In the genomic region with DNA sequence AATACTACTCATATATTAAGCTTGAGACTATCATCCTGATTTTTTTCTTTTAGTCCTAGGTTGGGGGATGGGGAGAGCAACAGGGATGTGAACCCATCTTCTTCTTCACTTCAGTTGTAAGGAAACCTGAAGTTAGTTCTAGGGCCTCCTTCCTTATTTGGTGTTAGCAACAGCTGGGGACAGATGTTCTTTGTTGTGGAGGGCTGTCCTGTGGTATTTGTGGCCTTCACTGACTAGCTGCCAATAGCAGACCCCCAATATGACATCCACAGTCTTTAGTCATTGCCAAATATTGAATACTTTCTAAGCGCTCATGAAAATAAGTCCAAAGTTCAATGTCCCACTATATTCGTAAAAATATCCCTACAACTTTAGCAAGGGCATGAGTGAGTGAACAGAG, we compare ENCODE assay signal across 19 mouse cellular contexts.
DNase-seq lines count a peak whose midpoint lies in the region; ATAC-seq and TF ChIP-seq lines count a peak whose summit lies in the region.
"Had no signal": no experiment of that assay in that cellular context is flagged by ENCODE, and none has a peak within 500 bp of the region (broad histone marks: within the 10 kb centered on the region; RNA-seq: fewer than 3 reads in every experiment).

No protein-coding gene starts in this region.

- H3K4me1 ChIP-seq in intestine, embryonic 16.5 days (ENCODE audit: control insufficient read depth, insufficient read depth, low read length), result no peaks in the 10 kb centered on the region
- no peaks in the 10 kb centered on the region for H3K4me1 ChIP-seq in intestine, postnatal 0 days (replicated peaks; ENCODE audit: control insufficient read depth, insufficient read depth, low read length)
- H3K4me1 ChIP-seq in lung, embryonic 14.5 days (ENCODE audit: insufficient read depth), result no peaks in the 10 kb centered on the region
- H3K4me1 ChIP-seq in lung, adult 2 months (ENCODE audit: control insufficient read depth, insufficient read depth, low read length), result no peaks in the 10 kb centered on the region
- H3K4me1 ChIP-seq: embryonic facial prominence, embryonic 12.5 days; forebrain, embryonic 15.5 days had no signal

- no peaks in the 10 kb centered on the region for H3K36me3 ChIP-seq in intestine, embryonic 16.5 days (ENCODE audit: control insufficient read depth, insufficient read depth, low read length)
- peaks cover 36% of the 10 kb centered on the region for H3K36me3 ChIP-seq in intestine, postnatal 0 days (ENCODE audit: control insufficient read depth, insufficient read depth)
- no peaks in the 10 kb centered on the region for H3K36me3 ChIP-seq in lung, embryonic 14.5 days (ENCODE audit: insufficient read depth)
- H3K36me3 ChIP-seq: embryonic facial prominence, embryonic 12.5 days; forebrain, embryonic 15.5 days had no signal

- 71% methylated on average over 2 of the region's 2 CpGs for WGBS in intestine, embryonic 16.5 days
- 69% methylated on average over 2 of the region's 2 CpGs for WGBS in intestine, postnatal 0 days
- 54% methylated on average over 2 of the region's 2 CpGs for WGBS in lung, embryonic 14.5 days
- whole genome bisulfite sequencing in lung, adult 2 months, result 86% methylated on average over 2 of the region's 2 CpGs

- no peak overlapping the region for H3K4me2 ChIP-seq in intestine, embryonic 16.5 days (ENCODE audit: low read depth, low read length)
- no peak overlapping the region for H3K4me2 ChIP-seq in intestine, postnatal 0 days (replicated peaks; ENCODE audit: low read depth)
- no peak overlapping the region for H3K4me2 ChIP-seq in lung, embryonic 14.5 days
- H3K4me2 ChIP-seq: embryonic facial prominence, embryonic 12.5 days; forebrain, embryonic 15.5 days; heart, embryonic 11.5 days had no signal

- no peak overlapping the region for H3K9ac ChIP-seq in intestine, embryonic 16.5 days (ENCODE audit: low read depth, low read length)
- H3K9ac ChIP-seq in intestine, postnatal 0 days (ENCODE audit: low read depth, low read length), result no peak overlapping the region
- no peak overlapping the region for H3K9ac ChIP-seq in lung, embryonic 14.5 days
- H3K9ac ChIP-seq: embryonic facial prominence, embryonic 12.5 days; forebrain, embryonic 15.5 days had no signal

- H3K4me3 ChIP-seq in intestine, embryonic 16.5 days (ENCODE audit: low read length), result no peak overlapping the region
- H3K4me3 ChIP-seq in intestine, postnatal 0 days (ENCODE audit: low read depth, low read length), result no peak overlapping the region
- no peak overlapping the region for H3K4me3 ChIP-seq in lung, embryonic 14.5 days (ENCODE audit: low read depth, low read length)
- H3K4me3 ChIP-seq in lung, adult 2 months (replicated peaks; ENCODE audit: extremely low read depth, low read depth, low read length), result no peak overlapping the region
- H3K4me3 ChIP-seq: embryonic facial prominence, embryonic 12.5 days; forebrain, embryonic 15.5 days had no signal

- TF ChIP-seq POLR2A in lung, adult 2 months (IDR thresholded peaks at IDR 0.05; ENCODE audit: borderline replicate concordance, extremely low read depth, low read depth, low read length), result no peak

- no peaks in the 10 kb centered on the region for H3K9me3 ChIP-seq in intestine, embryonic 16.5 days (ENCODE audit: control insufficient read depth, low read length)
- H3K9me3 ChIP-seq in intestine, postnatal 0 days (ENCODE audit: control insufficient read depth), result no peaks in the 10 kb centered on the region
- H3K9me3 ChIP-seq in lung, embryonic 14.5 days (ENCODE audit: low read depth, low read length), result no peaks in the 10 kb centered on the region
- H3K9me3 ChIP-seq: embryonic facial prominence, embryonic 12.5 days; forebrain, embryonic 15.5 days had no signal

- ATAC-seq in intestine, embryonic 16.5 days, result peak; percentile 52; the same call in 1 of the 2 replicates
- no peak for ATAC-seq in intestine, postnatal 0 days
- ATAC-seq in lung, embryonic 14.5 days (ENCODE audit: insufficient read depth), result peak; percentile 76; the same call in 1 of the 2 replicates
- ATAC-seq: activated CD4-positive, CD25-positive, alpha-beta regulatory T cell, adult 4 months; forebrain, embryonic 15.5 days; Patski had no signal

- no peak for TF ChIP-seq CTCF in intestine, postnatal 0 days (IDR thresholded peaks at IDR 0.05; ENCODE audit: low read depth)
- TF ChIP-seq CTCF in lung, embryonic 14.5 days (IDR thresholded peaks at IDR 0.05; ENCODE audit: low read depth), result no peak
- TF ChIP-seq CTCF in lung, adult 2 months (IDR thresholded peaks at IDR 0.05; ENCODE audit: insufficient read depth, low read length), result no peak

- DNase-seq in lung, embryonic 14.5 days, result peak; percentile 71
- DNase-seq in lung, adult 2 months, result no peak
- peak; percentile 38 for DNase-seq in lung, postnatal 10 days
- no peak for DNase-seq in lung, adult 18-20 months
- DNase-seq in layer of hippocampus, adult 9-11 months, result no peak
- DNase-seq: adrenal gland, postnatal 14 days; cerebellum, adult 11-12 months; cerebellum, adult 9-10 months; cerebellum, postnatal 25 days; gastrocnemius, postnatal 36 days; heart, postnatal 36 days had no signal

- no peaks in the 10 kb centered on the region for H3K27me3 ChIP-seq in intestine, embryonic 16.5 days (replicated peaks; ENCODE audit: control insufficient read depth, insufficient read depth, low read length)
- no peaks in the 10 kb centered on the region for H3K27me3 ChIP-seq in intestine, postnatal 0 days (replicated peaks; ENCODE audit: control insufficient read depth, insufficient read depth, low read length)
- no peaks in the 10 kb centered on the region for H3K27me3 ChIP-seq in lung, embryonic 14.5 days (ENCODE audit: insufficient read depth, low read length)
- H3K27me3 ChIP-seq: CH12.LX; embryonic facial prominence, embryonic 12.5 days; forebrain, embryonic 15.5 days; Patski had no signal

- no peak overlapping the region for H3K27ac ChIP-seq in intestine, embryonic 16.5 days (ENCODE audit: low read length)
- H3K27ac ChIP-seq in intestine, postnatal 0 days (ENCODE audit: low read depth, low read length), result no peak overlapping the region
- peak overlapping the region; percentile 50; the same call in 1 of the 2 replicates for H3K27ac ChIP-seq in lung, embryonic 14.5 days (ENCODE audit: low read depth)
- H3K27ac ChIP-seq: embryonic facial prominence, embryonic 12.5 days; forebrain, embryonic 15.5 days had no signal

Comparison
In these comparisons a context has a peak if more than half of its experiments do, and no peak if none do; other contexts are left out.
1. DNase-seq: peak in lung, embryonic 14.5 days (single experiment) and lung, postnatal 10 days (single experiment); none in lung, adult 2 months (single experiment), lung, adult 18-20 months (0 of 2) and layer of hippocampus, adult 9-11 months (single experiment).